Mouse (Mus musculus) kidney, adult 2 months (tissue): ENCODE data around the gene Olfr772. TPM values are rescaled to one million over a fixed set of nuclear protein-coding genes. Genes with fewer than 3 reads are reported as not detected.
"Not testable (repeated sequence)": the region's sequence is repeated elsewhere in the genome, so short reads cannot be mapped to it uniquely, and the experiment has no call there.

Experiments
- DNase-seq: peaks from one replicate; pipeline ENCODE4 v3.0.0; 2021
- H3K27ac ChIP-seq: fragments of 200-500 bp; 2 replicates; pipeline ENCODE4 v1.5.1; 2012; ENCODE audit warnings: low read depth, low read length, control low read depth, inconsistent platforms; ENCODE audit not compliant: insufficient read depth
- H3K27me3 ChIP-seq: fragments of 200-500 bp; replicated peaks from 2 replicates; pipeline ENCODE4 v1.6.1; 2012; ENCODE audit warnings: mild to moderate bottlenecking, moderate library complexity, low read length, inconsistent platforms; ENCODE audit not compliant: control insufficient read depth, insufficient read depth
- H3K36me3 ChIP-seq: fragments of 200-500 bp; 2 replicates; pipeline ENCODE4 v1.6.1; 2012; ENCODE audit warnings: mild to moderate bottlenecking, moderate library complexity, low read length, inconsistent platforms; ENCODE audit not compliant: control insufficient read depth, insufficient read depth
- H3K4me1 ChIP-seq: fragments of 200-500 bp; 2 replicates; pipeline ENCODE4 v1.6.1; 2011; ENCODE audit warnings: low read length; ENCODE audit not compliant: control insufficient read depth, insufficient read depth
- H3K4me3 ChIP-seq: fragments of 200-500 bp; 2 replicates; pipeline ENCODE4 v1.5.1; 2011; ENCODE audit warnings: mild to moderate bottlenecking, low read depth, low read length, control low read depth; ENCODE audit not compliant: insufficient read depth
- CTCF ChIP-seq: fragments of 200-500 bp; conservative IDR thresholded peaks from 2 replicates; pipeline ENCODE4 v1.5.1; 2011; ENCODE audit warnings: low read depth, mild to moderate bottlenecking, control low read depth, low read length, moderate library complexity, mixed read lengths; ENCODE audit not compliant: insufficient read depth, insufficient read length
- POLR2A ChIP-seq: fragments of 200-500 bp; IDR thresholded peaks from one replicate; pipeline ENCODE4 v1.6.1; 2011; ENCODE audit warnings: low read depth, low read length, control low read depth
- WGBS: fragments of 180-500 bp; shearing (Covaris S2); methylation state at CpG from one replicate; pipeline ENCODE4 v1.1.7; 2018; 5-methylcytosine and 5-hydroxymethylcytosine counted together
- polyA plus RNA-seq: library from polyadenylated mRNA; depleted of rRNA; stranded (reverse); fragments of >200 nt; gene quantifications from 2 replicates; pipeline ENCODE4 v1.2.3, GENCODE M21; 2012; rRNA removed

Olfr772 gene
- polyA plus RNA-seq, result not detected in 2 replicates

DNA sequence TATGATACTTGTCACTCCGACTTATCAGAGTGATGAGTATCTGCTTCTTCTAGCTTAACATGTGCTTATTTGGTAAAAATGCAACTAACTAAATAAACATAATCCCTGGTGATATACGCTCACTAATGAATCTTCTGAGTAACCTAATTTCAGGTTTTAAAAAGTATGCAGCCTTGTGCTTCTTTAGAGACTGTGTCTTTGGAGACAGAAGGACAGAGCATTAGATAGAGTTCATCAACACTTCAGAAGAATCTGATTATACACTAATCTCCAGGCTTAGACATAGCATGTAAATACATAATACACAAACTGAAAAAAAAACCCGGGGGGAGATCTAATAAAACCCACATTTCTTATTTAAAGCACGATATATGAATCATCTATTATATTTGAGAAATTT, at the start of gene Olfr772:
Gene Olfr772 (minus strand): TSS at position 101 of the 400 bp plus-strand sequence.
- not testable (repeated sequence) for H3K4me1 ChIP-seq, H3K27ac ChIP-seq, H3K27me3 ChIP-seq, DNase-seq, H3K36me3 ChIP-seq, H3K4me3 ChIP-seq
- WGBS, result 83% methylated on average over 3 of the region's 4 CpGs

GRCm38 (mm10) chr10:129187319-129187718, 9.6 kb upstream of the Olfr772 start, which contains the start of gene Olfr773:
TSS of gene Olfr773 (minus strand) at chr10:129187419.
- not testable (repeated sequence) for H3K27ac ChIP-seq, H3K4me1 ChIP-seq, H3K4me3 ChIP-seq, DNase-seq, H3K27me3 ChIP-seq, H3K36me3 ChIP-seq

GRCm38 (mm10) chr10:129164651-129165050, 13.1 kb downstream of the Olfr772 start, which contains the start of gene Olfr771:
TSS of gene Olfr771 (minus strand) at chr10:129164751.
- no peaks in the 10 kb centered on the region for H3K36me3 ChIP-seq

DNA sequence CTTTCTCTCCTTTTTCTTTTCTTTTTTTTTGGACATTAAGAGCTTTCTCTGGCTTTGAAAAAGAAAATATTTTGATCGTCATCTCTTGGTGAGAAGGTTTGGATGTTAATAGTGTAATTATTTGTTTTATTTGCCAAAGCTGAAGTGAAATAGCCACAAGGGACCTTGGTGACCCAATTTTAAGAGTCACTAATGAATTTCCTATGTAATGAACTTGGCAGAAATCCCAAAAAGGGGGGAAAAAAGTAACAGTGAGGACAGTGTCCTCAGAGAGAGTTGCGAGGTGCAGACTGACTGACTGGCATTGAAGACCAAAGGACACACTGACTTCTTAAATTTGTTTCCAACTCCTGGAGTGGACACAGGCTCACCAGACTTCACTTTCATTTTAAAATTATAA, 38.8 kb downstream of the Olfr772 start, which contains the start of gene Olfr770:
Gene Olfr770 (minus strand): TSS at position 101 of the 400 bp plus-strand sequence.
- WGBS, result 69% methylated on average over 2 of the region's 2 CpGs

More at GRCm38 (mm10) chr10:129164651-129165050, 13.1 kb downstream of the Olfr772 start, which contains the start of gene Olfr771:
- Histone ChIP-seq H3K27ac (no peak within 1 kb of the TSS), H3K27me3 (no peaks in the 10 kb centered on the region), H3K4me3 (no peak within 1 kb of the TSS), H3K4me1 (no peaks in the 10 kb centered on the region)
- no peak for TF ChIP-seq CTCF
- TF ChIP-seq POLR2A, result no peak
- 65% methylated on average over 1 of the region's 1 CpGs for WGBS
- DNase-seq, result no peak

More for the DNA sequence above, 38.8 kb downstream of the Olfr772 start, which contains the start of gene Olfr770:
- Histone ChIP-seq H3K4me3 (no peak within 1 kb of the TSS), H3K27me3 (no peaks in the 10 kb centered on the region), H3K27ac (no peak within 1 kb of the TSS), H3K36me3 (no peaks in the 10 kb centered on the region), H3K4me1 (no peaks in the 10 kb centered on the region)
- TF ChIP-seq CTCF (no peak), POLR2A (no peak)
- no peak for DNase-seq

Other genes with a start within 250 kb of the Olfr772 start
- 14.6 and 17.8 TPM in 2 replicates for gene Itga7, start 244.1 kb downstream of the Olfr772 start, polyA plus RNA-seq
- gene Mettl7b, start 216.9 kb downstream of the Olfr772 start, polyA plus RNA-seq, result 234 and 269 TPM in 2 replicates
- not detected in 2 replicates for gene Olfr9, start 188.5 kb downstream of the Olfr772 start, polyA plus RNA-seq
- not detected in 2 replicates for gene Olfr763, start 167.1 kb downstream of the Olfr772 start, polyA plus RNA-seq
- gene Olfr764-ps1, start 138.0 kb downstream of the Olfr772 start, polyA plus RNA-seq, result not detected in 2 replicates
- gene Olfr765, start 127.9 kb downstream of the Olfr772 start, polyA plus RNA-seq, result not detected in 2 replicates
- not detected in 2 replicates for gene Olfr766-ps1, start 108.9 kb downstream of the Olfr772 start, polyA plus RNA-seq
- not detected in 2 replicates for gene Olfr767, start 95.0 kb downstream of the Olfr772 start, polyA plus RNA-seq
- gene Olfr768, start 78.5 kb downstream of the Olfr772 start, polyA plus RNA-seq, result not detected in 2 replicates
- not detected in 2 replicates for gene Olfr769, start 60.1 kb downstream of the Olfr772 start, polyA plus RNA-seq
- gene Olfr770, start 38.9 kb downstream of the Olfr772 start, polyA plus RNA-seq, result not detected in 2 replicates
- not detected in 2 replicates for gene Olfr771, start 13.2 kb downstream of the Olfr772 start, polyA plus RNA-seq
- not detected in 2 replicates for gene Olfr773, start 9.5 kb upstream of the Olfr772 start, polyA plus RNA-seq
- not detected in 2 replicates for gene Olfr774, start 58.3 kb upstream of the Olfr772 start, polyA plus RNA-seq
- not detected in 2 replicates for gene Olfr775, start 70.5 kb upstream of the Olfr772 start, polyA plus RNA-seq
- not detected in 2 replicates for gene Olfr776, start 81.2 kb upstream of the Olfr772 start, polyA plus RNA-seq
- gene Olfr777, start 93.6 kb upstream of the Olfr772 start, polyA plus RNA-seq, result not detected in 2 replicates
- not detected in 2 replicates for gene Olfr780, start 140.2 kb upstream of the Olfr772 start, polyA plus RNA-seq
- gene Olfr781, start 150.9 kb upstream of the Olfr772 start, polyA plus RNA-seq, result not detected in 2 replicates
- gene Olfr782, start 170.9 kb upstream of the Olfr772 start, polyA plus RNA-seq, result not detected in 2 replicates
- not detected in 2 replicates for gene Olfr784, start 206.2 kb upstream of the Olfr772 start, polyA plus RNA-seq
- gene Olfr785, start 227.5 kb upstream of the Olfr772 start, polyA plus RNA-seq, result not detected in 2 replicates
- not detected in 2 replicates for gene Olfr786, start 249.4 kb upstream of the Olfr772 start, polyA plus RNA-seq